Mouse (Mus musculus): ENCODE measurements around the gene Nfatc4.
A peak's percentile ranks its signal among the peaks of the same experiment; 100 is the strongest.

The Nfatc4 gene

DNA sequence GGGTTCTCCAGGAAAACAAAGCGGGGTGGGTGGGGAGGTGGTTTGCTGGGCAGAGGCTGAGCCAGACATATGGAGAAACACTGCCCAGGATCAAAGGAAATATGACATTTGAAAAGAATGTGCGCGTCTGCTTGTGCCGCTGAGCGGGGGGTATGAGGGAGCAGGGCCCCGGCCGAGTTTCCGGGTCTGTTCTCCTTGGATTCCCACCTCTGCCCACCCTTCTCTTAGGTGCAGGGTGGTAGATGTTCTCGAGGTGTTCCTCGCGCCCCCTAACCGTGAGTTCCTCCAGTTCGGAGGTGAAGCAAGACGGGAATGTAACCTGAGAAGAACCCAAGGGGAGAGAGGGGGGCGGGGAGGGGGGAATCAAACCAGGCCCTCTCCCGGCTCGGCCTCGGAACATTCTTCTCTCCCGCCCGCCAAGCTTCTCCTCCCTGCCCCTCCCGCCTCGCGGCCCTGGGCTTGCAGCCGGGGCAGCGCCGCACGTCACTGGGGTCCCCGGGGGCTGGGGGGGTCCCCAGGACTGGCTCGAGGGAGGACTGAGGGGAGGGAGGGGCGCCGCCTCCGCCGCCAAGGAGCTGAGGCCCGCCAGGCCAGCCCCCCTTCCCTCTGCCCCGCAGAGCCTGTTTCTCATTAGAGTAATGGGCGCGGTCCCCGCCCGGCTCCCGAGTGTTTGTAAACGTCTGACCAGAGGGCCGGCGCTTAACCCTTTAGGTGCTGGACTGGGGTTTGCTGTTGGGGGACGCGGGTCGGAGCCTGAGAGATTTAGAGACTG, at the start of gene Nfatc4:
Gene Nfatc4, plus strand, starts transcription at position 154 of the 772 bp plus-strand sequence.
- DNase-seq (ENCODE audit: low spot score) = peak; percentile 95

DNA sequence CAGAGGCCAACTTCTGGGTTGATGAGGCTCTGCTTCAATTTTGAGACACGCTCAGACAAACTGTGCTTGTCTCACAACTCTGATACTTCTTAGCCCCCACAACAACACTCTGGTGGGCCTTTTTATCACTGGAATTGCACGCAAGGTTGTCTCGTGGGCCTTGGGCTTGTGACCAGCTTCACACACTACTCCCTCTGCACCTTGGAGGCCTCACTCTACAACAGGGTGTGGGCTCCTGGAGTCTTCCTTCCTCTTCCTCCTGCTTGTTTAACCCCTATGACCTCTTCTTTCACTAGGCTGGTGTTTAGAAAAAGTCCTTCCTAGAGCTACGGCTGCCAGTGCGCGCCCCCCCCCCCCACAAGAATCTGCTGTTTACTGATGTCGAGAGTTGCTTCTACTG, 46.2 kb upstream of the Nfatc4 start:
- DNase-seq (ENCODE audit: low spot score) = no peak

DNA sequence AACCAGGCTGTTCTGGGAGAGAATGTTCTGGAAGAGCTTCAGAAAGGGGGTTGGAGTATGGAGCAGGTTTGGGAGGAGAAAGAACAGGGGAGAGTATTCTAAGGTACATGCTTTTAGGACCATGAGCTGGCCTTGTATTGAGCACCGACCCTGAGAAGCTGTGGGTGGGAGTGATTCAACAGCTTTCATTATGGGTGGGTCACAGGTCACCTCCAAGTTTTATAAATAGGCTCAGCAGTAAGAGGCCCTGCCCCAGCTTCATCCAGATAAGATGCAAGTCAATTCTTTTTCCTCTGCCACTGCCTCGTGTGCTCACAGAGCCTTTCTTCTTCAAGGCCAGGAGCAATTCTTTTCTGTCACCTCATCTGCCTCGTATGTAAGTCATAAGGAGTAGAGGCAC, 45.8 kb upstream of the Nfatc4 start:
- no peak for DNase-seq (ENCODE audit: low spot score)

DNA sequence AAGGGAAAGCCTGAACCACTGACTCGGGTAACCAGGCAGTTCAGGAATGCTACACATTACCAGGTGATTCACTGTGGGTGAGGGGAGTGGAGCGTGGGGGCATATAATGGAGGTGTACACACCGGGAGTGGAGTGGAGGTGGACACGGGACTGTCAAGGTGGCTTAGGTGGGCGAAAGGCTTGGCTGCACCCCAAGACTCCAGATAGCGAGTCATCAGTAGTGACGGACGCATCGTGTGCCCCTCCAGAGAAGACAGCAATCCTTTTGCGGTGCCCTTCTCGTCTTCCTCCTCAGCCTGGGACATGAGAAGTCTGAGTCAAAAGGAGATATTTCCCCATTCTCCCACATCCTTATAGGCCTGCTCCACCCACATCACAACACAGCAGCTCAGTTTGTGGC, 45.1 kb upstream of the Nfatc4 start:
- no peak for DNase-seq (ENCODE audit: low spot score)

DNA sequence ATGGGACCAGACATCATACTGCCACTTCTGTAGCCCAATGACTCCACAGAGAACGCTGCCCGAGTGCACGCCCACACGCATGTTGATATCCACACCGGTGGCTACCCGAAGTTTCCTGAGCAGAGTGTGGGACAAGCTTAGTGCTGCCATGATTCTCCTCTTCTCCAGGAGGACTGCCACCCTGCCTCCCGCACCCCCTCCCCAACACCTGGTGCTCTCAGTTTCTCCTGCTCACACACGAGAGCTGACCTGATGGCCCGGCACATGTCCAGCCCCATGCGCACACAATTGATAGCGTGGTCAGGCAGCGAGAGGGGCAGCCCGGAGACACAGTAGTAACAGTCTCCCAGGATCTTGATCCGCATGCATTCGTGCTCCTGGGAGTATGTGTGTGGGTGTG, 44.3 kb upstream of the Nfatc4 start:
- no peak for DNase-seq (ENCODE audit: low spot score)

DNA sequence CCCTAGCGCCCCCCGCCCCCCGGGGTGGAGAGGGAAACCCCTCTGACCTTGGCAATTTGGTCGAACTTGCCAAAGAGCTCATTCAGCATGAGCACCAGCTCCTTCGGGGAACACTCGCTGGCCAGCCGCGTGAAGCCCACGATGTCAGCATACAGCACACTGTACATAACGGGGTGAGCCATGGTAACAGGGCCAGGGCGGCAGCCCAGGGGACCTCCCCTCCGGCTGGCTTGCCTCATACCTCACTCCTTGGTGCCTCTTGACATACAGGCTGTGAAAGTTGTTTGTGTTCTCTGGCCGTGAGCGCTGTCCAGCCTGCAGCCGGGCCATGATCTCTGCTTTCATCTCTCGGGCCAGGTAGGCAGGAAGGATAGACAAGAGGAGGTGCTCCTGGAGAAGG, 43.3 kb upstream of the Nfatc4 start:
- DNase-seq (ENCODE audit: low spot score) = no peak

GRCm38 (mm10) chr14:55780736-55781135, 42.2 kb upstream of the Nfatc4 start:
- DNase-seq (ENCODE audit: low spot score) = no peak

- peak; percentile 91 for DNase-seq (ENCODE audit: low spot score)
Measured at GRCm38 (mm10) chr14:55781310-55781709, 41.6 kb upstream of the Nfatc4 start.

DNA sequence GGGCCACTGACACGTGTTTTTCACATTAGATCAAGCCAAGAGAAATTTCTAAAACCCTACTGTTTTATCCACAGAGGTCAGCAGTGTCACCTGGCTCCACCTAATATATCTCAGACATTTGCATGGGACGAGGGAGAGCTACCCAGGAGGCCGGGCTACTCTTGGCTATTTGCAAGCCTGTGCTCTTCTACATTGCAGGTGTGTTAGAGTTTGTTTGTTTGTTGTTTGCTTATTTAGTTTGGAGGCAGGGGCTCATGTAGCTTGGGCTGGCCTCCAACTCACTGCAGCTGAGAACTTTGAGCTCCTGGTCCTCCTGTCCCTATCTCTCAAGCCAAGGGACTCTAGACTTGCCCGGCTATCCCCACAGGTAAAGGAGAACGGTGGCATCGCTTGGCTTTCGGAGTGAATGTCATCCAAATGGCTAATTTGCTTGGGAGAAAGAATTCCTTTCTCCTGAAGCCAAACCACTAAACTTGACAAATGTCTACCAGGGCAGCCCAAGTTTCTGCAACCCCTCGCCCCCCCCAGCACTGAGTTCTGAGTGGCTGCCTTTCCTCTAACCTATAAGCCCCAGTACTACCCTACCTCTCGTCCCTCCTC, 40.5 kb upstream of the Nfatc4 start:
- no peak for DNase-seq (ENCODE audit: low spot score)

- DNase-seq (ENCODE audit: low spot score) = peak; percentile 45
Measured at GRCm38 (mm10) chr14:55783171-55783957, 39.6 kb upstream of the Nfatc4 start.

DNA sequence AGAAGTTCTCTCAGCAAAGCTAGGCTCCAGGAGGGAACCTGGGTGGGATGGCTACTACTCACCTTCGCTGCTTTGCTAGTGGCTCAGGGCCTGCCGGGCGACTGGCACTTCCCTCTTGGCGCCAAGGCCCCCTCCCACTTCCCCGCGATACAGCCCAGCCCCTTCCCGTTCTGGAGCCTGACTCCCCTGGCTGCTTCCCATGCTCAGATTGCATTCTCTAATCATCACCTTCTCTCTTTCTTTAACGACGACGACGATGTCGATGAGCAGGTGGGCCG, 39.0 kb upstream of the Nfatc4 start, which contains the start of gene Adcy4:
Gene Adcy4, minus strand, starts transcription at position 138 of the 278 bp plus-strand sequence.
- no peak for DNase-seq (ENCODE audit: low spot score)

DNA sequence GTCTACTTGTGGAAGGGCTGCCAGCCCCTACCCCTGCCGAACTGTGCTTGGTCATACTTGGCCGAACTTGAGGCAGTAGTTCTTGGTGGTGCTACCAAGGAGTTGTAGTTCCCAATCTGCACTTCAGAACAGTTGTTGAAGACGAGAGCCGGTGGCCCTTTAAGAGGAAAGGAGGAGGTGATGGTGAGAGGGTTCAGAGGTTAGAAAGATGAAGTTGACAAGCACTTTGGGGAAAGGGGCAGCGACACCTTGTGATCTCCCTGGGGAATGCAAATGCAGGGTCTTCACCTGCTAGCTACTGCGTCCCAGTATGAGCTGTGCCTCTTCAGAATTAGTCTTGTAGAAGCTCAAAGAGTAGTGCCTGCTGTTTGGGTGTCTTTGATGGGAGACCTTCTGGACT, 37.7 kb upstream of the Nfatc4 start:
- peak; percentile 62 for DNase-seq (ENCODE audit: low spot score)

DNA sequence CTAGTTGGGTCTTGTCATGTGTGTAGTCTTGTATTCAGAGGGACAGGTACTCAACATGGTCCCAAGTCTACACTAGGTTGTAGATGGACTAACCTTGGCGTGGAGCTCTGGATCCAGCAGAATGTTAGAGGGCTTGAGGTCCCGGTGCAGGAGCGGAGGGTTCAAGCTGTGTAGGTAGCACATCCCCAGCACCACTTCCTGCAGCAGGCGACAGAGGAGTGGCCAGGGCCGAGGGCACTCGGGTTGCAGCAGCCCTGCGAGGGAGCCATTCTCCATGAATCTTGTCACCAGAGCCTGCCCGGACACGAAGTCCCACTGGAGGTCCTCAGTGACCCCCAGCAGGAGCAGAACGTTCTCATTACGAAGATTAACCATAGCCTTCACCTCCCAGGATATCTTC, 35.2 kb upstream of the Nfatc4 start:
- DNase-seq (ENCODE audit: low spot score) = no peak

DNA sequence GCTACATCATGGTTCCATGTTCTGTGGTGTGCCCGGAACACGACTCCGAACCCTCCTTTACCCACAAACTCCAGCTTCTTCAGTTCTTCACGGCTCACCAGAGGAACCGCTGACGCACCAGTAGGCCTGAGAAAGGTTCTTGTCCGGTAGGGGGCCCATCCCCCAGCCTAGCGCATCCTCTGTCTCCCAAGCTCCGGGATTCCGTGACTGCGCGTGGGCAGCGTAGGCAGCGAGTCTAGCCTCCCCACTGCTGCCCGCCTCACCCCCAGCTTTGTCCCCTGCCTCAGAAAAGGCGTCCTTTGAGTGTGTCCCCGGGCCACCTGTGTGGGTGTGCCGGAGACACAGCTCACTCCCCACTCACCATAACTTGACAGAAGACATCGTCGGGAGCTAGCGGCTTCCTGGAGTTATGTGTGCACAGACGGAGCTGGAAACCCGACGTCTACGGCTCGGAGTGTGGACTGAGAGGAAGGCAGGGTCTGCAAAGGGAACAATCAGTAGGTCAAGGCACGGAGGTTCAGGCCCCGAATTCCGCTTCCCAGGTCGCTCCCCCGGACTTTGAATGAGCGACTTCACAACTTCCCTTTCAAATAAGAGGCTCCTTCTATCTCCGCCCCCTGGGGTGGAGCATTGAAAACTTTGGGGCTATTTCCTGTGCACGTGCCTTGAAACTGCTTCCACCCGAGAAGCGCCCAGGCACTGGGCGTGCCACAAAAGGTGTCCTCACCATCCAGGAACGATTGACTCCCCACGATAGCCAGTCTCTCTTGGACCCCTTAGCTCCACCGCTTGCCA, 34.5 kb upstream of the Nfatc4 start, which contains the start of gene Ripk3:
Gene Ripk3, minus strand, starts transcription at position 610 of the 795 bp plus-strand sequence.
- DNase-seq (ENCODE audit: low spot score) = no peak

DNA sequence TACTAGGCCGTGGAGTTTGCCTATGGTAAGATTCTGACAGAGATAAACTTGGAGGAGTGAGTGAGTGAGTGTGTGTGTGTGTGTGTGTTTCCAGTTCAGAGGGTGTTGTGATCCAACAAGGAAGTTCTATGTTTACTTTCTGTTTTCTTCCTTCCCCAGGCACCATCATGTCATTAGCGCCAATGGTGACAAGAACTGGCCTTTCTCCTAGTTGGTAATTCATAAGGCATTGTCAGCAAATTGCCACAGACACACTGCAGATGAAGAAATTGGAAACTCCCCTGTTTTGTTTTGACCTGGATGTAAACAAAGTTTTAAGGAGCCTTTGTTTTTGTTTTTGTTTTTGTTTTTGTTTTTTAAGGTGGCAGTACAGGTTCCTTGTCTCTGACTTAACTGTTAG, 29.5 kb upstream of the Nfatc4 start:
- DNase-seq (ENCODE audit: low spot score) = no peak

GRCm38 (mm10) chr14:55793946-55794345, 29.0 kb upstream of the Nfatc4 start:
- DNase-seq (ENCODE audit: low spot score) = no peak

DNA sequence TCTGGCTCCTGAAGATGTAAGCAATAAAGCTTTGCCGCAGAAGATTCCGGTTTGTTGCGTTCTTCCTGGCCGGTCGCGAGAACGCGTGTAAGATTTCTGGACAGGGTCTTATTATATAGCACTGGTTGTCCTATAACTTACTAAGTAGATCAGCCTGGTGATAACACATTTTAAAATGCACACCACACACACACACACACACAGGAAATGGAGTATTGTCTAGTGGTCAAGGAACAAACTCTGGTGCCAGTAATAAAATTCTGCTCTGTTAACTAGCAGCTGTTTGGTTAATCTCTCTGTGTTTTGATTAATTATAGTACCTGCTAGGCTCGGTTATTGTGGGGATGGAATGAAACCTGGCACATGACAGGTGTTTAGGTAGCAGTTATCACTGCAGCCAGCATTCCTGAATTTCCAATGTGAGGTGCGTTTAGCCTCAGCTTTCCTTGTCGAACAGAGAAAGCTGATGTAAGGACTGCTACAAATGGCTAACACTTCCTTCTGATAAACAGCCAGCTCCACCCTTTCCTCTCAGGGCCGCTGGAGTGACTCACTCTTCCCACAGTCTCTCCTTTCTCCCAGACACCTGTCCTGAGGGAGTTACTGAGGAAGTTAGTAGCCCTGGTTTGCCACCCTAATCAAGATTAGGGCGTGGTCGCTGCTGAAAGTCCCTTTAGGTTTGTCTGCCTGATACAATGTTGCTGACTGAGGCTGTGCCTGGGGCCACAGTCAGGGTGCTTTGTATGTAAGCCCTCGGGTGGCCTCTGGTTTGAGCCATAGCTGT, 27.4 kb upstream of the Nfatc4 start:
- DNase-seq (ENCODE audit: low spot score) = no peak

DNA sequence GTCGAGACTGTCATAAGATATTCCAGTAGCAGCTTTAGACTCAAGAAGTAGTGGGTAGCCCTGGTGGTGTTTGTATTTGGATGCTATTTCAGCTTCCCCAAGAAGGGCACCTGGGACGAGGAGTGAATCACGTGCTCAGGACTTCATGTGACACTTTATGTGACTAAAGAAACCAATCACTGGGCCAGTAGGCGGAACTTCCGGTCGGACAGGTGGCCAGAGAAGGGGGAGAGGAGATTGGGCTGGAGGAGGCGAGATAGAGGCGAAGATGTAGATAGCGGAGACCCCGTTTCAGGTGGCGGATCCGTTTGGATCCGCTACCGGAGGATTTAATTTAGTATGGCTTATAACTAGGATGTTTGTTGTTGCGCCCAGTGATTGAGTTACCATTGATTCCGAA, 8.1 kb upstream of the Nfatc4 start:
- peak; percentile 93 for DNase-seq (ENCODE audit: low spot score)

- DNase-seq (ENCODE audit: low spot score) = peak; percentile 75
Measured at GRCm38 (mm10) chr14:55815310-55815751, 7.6 kb upstream of the Nfatc4 start.

DNA sequence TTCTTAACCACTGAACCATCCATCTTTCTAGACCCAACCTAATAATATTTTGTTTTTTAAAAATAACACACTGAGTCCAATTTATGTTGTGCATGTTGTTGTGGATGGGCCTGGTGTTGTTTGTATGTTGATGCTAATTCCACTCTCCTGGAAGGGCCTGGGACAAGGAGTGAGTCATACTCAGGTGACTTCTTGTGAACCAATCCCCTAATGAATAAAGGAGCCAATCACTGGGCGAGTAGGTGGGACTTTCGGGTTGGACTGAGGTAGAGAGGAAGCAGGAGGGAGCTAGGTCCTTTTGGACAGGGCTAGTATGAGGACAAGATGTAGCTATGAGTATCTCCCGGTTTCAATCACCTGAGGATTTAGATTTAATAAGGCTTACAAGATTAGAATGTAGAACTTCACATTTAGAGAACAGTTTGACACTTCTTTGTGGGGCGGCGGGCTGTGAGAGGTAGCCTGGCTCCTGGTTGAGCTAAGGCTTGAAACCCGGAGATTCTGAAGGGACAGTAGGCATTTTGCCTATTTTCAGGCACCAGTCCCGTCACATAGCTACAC, 3.0 kb upstream of the Nfatc4 start:
- DNase-seq (ENCODE audit: low spot score) = no peak

- DNase-seq (ENCODE audit: low spot score) = no peak
Measured at GRCm38 (mm10) chr14:55820576-55820975, 2.4 kb upstream of the Nfatc4 start.
